Mouse (Mus musculus) hindbrain, embryonic 12.5 days (tissue): ENCODE data around the gene Hexa. TPM values are rescaled to one million over a fixed set of nuclear protein-coding genes. Genes with fewer than 3 reads are reported as not detected.

ENCODE experiments used
- ATAC-seq: fragments of 200-750 bp; cut with Nextera tagmentation; 2 replicates; pipeline ENCODE4 v1.8.0; 2017; ENCODE audit warnings: moderate TSS enrichment; ENCODE audit not compliant: low FRiP score
- H3K27ac ChIP-seq: fragments of 300-500 bp; sonication (generic); 2 replicates; pipeline ENCODE4 v1.5.1; 2016; ENCODE audit warnings: mild to moderate bottlenecking
- H3K27me3 ChIP-seq: fragments of 300-500 bp; sonication (generic); 2 replicates; pipeline ENCODE4 v1.6.1; 2016; ENCODE audit warnings: mild to moderate bottlenecking
- H3K36me3 ChIP-seq: fragments of 300-500 bp; sonication (generic); 2 replicates; pipeline ENCODE4 v1.6.1; 2016; ENCODE audit warnings: mild to moderate bottlenecking
- H3K4me1 ChIP-seq: fragments of 300-500 bp; sonication (generic); 2 replicates; pipeline ENCODE4 v1.6.1; 2016
- H3K4me2 ChIP-seq: fragments of 300-500 bp; sonication (generic); replicated peaks from 2 replicates; pipeline ENCODE4 v1.6.1; 2016; ENCODE audit warnings: mild to moderate bottlenecking
- H3K4me3 ChIP-seq: fragments of 300-500 bp; sonication (generic); 2 replicates; pipeline ENCODE4 v1.5.1; 2016; ENCODE audit warnings: mild to moderate bottlenecking
- H3K9ac ChIP-seq: fragments of 300-500 bp; sonication (generic); 2 replicates; pipeline ENCODE4 v1.6.1; 2016; ENCODE audit warnings: mild to moderate bottlenecking, moderate library complexity
- H3K9me3 ChIP-seq: fragments of 300-500 bp; sonication (generic); replicated peaks from 2 replicates; pipeline ENCODE4 v1.6.1; 2016; ENCODE audit warnings: mild to moderate bottlenecking
- WGBS: fragments of 180-500 bp; shearing (Covaris S2); methylation state at CpG from one replicate; pipeline ENCODE4 v1.1.7; 2016; 5-methylcytosine and 5-hydroxymethylcytosine counted together
- polyA plus RNA-seq: library from polyadenylated mRNA; unstranded; fragments of >200 nt; fragmentation: Nextera tagmentation; extraction: Ambion mirVana; gene quantifications from 2 replicates; pipeline ENCODE4 v1.2.1, GENCODE M21; 2016

The Hexa gene
- polyA plus RNA-seq, 1 experiment from 2014 or later, result 54.6 TPM

GRCm38 (mm10) chr9:59610950-59611349 is 71.6 kb downstream of the Hexa start:
- H3K9me3 ChIP-seq, result no peaks in the 10 kb centered on the region
- no peak overlapping the region for H3K4me2 ChIP-seq
- H3K4me1 ChIP-seq, result no peaks in the 10 kb centered on the region
- ATAC-seq, result no peak
- H3K4me3 ChIP-seq, result no peak overlapping the region
- H3K27me3 ChIP-seq, result no peaks in the 10 kb centered on the region
- no peak overlapping the region for H3K9ac ChIP-seq
- 85% methylated on average over 2 of the region's 2 CpGs for WGBS
- no peak overlapping the region for H3K27ac ChIP-seq
- H3K36me3 ChIP-seq, result no peaks in the 10 kb centered on the region

Other genes starting within 250 kb of the Hexa start
- gene Adpgk, start 248.0 kb upstream of the Hexa start, polyA plus RNA-seq, result 35.3 and 38.0 TPM in 2 replicates
- 25.4 and 29.5 TPM in 2 replicates for gene Bbs4, start 186.0 kb upstream of the Hexa start, polyA plus RNA-seq
- 24.1 and 25.6 TPM in 2 replicates for gene Arih1, start 52.9 kb upstream of the Hexa start, polyA plus RNA-seq
- not detected in 2 replicates for gene Tmem202, start 307 bp downstream of the Hexa start, polyA plus RNA-seq
- 20.7 and 21.5 TPM in 2 replicates for gene Celf6, start 38.4 kb downstream of the Hexa start, polyA plus RNA-seq
- gene Parp6, start 77.7 kb downstream of the Hexa start, polyA plus RNA-seq, result 127 TPM in 2 replicates
- 1,402 and 1,486 TPM in 2 replicates for gene Pkm, start 116.8 kb downstream of the Hexa start, polyA plus RNA-seq
- 0.46 and 0.83 TPM in 2 replicates for gene Gramd2, start 140.6 kb downstream of the Hexa start, polyA plus RNA-seq
- gene Senp8, start 211.2 kb downstream of the Hexa start, polyA plus RNA-seq, result 14.8 and 16.1 TPM in 2 replicates
- 23.5 and 26.2 TPM in 2 replicates for gene Myo9a, start 211.4 kb downstream of the Hexa start, polyA plus RNA-seq